Mouse (Mus musculus) bone marrow macrophage, adult 2 months (primary cell): Measurements from ENCODE around the gene Stat4.

Source experiments
- CTCF ChIP-seq: IDR thresholded peaks from 2 replicates; pipeline ENCODE4 v1.5.1; 2012; ENCODE audit warnings: low read depth, mild to moderate bottlenecking, low read length, moderate library complexity
- POLR2A ChIP-seq: IDR thresholded peaks from 2 replicates; pipeline ENCODE4 v1.6.1; 2012; ENCODE audit warnings: mild to moderate bottlenecking, low read depth, low read length, borderline replicate concordance

GRCm38 (mm10) chr1:52057153-52057552, 70.2 kb downstream of the Stat4 start:
- TF ChIP-seq POLR2A (no peak), CTCF (no peak)
